Mouse (Mus musculus): ENCODE data around the gene Zfp712.

Zfp712 gene

DNA sequence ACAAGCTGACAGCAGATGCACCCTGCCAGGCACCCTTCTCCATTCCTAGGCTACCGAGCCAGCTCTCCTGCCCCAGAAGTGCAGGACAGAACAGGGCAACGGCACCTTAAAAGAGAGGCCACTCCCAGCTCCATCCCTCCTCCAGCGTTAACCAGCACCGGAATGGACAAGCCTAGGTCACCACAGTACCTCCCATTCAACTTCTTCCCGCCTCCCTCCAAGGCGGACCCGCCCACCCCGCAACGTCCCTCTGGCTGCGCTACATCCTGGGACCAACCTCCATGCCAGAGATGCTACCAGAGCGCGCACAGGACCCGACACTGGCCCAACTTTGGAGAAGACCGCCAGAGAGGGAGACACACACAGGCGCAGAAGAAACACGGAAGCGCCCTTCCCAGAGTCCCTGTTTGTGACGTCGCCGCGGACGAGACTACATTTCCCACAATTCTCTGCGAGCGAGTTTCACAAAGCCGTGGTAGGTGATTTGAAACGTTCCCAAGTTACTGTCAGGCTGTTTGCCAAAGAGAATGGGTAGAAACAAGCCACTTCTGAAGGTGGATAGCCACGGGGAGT is at the start of gene Zfp712:
Zfp712 (minus strand) TSS at position 385 of the 573 bp plus-strand sequence.
- peak; percentile 94 for DNase-seq

DNA sequence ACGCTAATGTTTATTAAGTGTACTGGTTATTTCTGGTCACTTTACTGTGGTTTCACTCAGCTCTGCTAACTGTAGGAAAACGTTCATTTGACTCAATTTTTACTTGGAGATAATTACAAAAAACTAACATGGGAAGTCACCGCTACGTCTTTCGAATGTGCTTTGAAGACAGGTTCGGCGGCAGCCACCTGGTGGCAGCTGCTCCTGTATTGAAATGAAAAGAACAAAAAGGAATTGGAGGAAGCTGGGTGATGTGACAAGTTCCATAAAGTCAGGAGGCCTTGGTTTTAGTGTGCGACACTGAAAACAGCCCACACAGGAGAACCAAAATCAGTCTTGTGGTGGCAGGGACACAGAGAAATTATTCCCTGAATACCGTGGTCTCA is 47.8 kb upstream of the Zfp712 start:
- DNase-seq: no peak

DNA sequence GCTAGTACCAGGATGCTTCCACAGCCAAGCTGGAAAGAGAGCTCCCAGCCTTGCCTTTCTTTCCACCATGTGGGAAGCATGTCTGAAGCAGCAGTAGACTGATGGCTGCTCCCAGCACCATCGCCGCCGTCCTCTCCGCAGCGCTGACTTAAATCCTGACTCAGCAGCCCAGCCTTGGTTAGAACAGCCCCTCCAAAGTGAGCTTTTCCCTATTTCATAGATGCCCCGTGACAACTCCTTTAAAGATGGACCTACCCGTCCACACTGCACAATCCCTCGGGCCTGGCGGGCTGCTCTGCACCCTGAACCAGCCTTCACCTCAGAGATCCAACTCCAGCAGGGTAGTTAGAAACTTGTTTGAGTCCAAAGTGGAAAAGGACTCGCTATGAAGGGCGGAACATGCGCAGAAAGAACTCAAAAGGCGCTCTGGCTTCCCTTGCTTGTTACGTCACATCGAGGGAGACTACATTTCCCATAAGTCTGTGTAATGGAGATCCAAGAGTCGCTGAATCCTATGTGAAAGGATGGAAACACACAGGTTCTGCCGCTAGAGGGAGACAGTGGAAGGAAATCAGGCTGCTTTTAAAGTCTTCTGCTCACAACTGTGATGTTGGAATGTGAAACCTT is 47.3 kb upstream of the Zfp712 start, which contains the start of gene Gm28557:
Gm28557 (minus strand) TSS at position 411 of the 627 bp plus-strand sequence.
- DNase-seq: peak; percentile 94

DNA sequence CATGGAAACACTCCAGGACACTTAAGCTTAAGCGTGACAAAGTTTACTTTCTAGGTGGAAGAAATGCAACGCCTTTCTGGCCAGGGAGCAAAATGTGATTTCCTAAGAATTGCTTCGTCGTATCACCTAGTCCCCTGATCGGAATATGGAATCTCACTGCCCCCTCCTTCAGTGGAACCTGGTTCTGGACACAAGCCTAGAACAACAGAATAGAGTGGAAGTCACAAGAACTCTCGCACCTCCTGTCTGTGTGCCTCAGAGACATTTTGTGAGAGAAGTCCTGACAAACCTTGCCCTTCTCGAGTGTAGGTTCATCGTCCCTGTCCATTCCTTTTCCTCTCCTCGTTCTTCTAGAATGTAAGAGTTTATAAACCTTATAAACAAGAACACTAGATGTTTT is 46.7 kb upstream of the Zfp712 start:
- peak; percentile 20 for DNase-seq

DNA sequence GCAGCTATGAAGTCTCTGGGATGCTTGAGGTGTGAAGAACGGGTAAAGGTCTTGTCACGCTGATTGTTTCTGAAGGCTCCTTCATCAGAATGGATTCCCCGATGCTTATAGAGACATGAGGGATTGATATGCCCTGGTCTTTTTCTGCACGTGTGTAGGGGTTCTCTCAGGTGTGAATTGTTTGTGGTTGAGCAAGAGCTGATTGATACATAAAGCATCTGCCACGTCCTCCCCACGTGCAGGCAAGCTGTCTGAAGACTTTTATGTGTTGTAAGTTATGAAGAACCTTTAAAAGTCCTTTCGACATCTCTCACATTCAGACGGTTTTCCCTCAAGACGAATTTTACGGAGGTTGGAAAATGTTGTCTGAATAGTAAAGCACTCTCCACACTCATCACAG is 36.9 kb upstream of the Zfp712 start, which contains the start of gene Zfp708:
Zfp708 (minus strand) TSS at position 101 of the 400 bp plus-strand sequence.
- DNase-seq: no peak

DNA sequence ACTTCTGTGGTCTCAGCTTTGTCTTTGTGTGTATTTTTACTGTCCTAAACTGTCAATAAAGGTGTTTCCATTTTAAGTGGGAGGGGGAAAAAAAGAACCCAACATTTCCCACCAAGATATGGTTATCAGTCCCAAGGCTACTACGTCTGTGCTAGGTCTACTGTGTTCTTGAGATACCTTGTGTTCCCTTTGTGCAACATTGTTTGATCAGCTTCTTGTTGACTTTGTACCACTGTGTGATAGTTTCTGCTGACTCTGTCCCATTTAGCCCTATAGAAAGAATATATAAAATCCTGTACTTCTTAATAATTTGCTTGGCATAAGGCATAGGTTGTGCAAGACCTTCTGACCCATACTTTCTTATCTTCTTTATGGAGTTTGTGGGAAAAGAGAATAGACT is 29.2 kb upstream of the Zfp712 start:
- DNase-seq: no peak

DNA sequence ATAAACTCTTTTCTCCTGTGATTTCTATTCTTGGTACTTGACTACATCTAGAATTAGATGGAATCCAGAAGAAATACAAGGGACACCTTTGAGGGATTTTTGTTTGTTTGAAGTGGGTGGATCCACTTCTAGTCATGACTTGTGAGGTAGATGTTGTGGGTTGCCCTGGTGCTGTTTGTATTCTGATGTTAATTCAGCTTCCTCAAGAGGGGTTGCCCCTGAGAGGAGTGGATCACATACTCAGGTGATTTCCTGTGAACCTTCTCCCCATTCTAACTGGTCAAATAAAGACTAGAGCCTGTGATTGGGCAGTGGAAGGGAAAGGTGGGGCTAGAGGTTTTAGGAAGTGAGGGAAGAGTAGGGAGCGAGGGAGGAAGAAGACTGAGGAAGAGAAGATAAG is 21.0 kb upstream of the Zfp712 start:
- peak; percentile 10 for DNase-seq

DNA sequence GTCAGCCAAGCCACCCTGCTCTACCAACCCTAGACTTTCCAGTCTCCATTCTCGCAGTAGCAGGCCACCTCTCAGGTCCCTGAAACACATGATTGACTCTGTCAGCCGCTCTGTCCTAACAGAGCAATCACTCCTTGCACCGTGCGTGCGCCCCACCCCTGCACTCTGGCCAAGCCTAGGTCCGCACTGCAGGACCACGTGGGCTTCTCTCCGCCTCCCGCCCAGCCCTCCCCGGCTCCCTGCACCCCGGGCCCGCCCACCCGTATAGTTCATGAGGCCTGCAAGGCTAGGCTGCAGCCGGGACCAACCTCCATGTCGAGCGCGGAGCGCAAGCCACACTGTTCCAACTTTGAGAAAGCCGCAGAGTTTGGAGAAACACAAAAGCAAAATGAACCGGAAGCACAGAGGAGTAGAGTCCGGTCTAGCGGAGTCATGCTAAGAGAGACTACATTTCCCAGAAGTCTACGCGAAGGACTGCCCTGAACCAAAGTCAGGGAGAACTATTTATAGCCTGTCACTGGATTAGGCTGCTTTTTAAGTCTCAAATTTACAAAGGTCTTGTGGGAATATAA is 20.3 kb upstream of the Zfp712 start:
- DNase-seq: peak; percentile 76

DNA sequence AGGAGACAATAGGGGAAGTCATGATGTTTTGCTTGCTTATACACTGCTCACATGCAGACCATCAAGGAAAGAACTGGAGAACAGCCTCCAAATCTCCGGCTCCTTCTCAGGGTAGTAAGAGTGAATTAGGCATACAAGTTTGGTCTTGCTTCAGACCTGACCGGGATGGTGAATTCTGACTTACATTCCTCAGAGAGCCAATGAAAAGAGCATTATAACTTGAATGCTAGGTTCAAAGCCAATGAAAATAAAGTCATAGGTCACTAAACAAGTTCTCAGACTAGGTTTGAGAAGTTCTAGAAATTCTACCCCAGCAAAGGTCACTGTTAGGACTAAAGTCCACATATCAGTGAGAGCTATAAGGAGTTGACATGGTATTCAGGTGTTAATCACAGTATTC is 16.3 kb upstream of the Zfp712 start:
- no peak for DNase-seq

DNA sequence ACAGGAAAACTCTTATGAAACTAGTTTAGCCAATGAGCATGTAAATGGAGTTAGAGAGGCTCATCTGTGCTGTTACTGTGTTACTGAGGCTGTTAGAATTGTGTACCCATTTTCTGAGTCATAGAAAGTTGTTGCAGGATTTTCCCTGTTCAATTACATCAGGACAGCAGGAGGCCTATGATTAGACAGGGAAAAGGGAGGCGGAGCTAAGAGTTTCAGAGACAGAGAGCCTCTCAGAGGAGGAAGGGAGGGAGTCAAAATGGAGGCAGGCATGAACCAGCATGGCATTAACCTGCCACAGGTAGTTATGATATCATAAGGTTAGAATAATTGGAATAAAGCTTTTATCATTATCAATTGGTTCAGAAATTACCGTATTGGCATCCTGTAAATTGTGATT is 11.8 kb upstream of the Zfp712 start:
- no peak for DNase-seq

DNA sequence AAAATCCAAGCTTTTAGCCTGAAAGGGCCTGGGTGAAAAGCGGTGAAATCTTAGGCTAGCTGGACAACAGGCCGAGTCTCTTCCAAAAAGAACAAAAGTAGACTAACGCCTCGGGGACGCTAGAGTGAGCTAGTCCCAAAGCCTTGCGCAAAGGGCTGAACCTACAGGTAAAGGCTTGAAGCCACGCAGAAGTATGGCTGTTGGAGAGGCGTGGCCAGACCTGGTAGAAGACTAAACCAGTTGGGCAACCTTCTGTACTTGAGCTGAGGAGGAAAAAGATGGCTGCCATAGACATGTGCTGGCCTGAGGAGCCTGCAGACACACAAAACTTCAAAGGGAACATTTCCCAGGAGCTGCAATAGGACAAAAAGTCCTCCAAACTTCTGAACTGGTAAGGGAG is 4.4 kb upstream of the Zfp712 start:
- no peak for DNase-seq

DNA sequence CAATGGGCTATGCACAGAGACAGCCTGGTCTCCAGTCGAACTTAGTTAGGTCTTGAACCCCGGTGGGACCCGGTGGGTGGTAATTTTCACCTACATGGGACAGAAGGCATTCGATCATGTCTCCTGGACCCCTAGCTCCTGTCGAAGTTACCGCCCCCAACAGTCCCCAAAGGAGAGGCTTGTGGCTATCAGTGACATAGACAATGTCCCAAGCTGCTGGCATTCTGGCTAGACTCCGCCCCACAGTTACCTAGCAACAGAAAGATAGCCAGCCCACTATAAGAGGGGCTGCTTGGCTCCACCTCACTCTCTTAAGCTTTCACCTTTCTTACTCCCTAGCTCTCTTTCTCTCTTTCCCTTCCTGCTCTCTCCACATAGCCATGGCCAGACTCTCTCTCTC is 1.5 kb upstream of the Zfp712 start:
- peak; percentile 28 for DNase-seq

DNA sequence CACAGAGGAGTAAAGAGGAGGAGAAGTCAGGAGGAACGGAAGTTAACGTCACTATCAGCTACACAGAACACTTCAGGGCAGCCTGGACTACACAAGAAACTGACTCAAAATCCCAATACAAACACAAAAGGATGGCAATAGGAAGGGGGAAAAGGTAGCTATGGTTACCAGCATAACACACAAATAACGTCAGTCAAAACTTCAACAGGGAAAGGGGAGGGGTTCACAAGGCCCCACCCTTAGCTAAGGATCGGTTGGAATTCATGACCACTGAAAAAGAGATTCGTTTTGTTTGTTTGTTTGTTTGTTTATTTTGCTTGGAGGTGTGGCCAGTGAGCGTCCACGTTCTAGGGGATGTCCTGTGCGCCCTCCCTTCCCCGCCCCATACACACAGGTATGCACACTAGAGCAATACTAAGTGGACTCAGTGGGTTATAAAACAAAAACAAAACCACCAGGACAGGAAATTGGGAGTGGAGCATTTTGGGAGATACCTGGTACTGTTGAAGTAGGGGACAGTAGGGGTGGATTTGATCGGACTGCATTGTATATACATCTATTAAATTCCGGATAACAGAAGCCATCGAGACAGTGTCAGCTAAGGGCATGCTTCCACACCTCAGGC is 697 bp downstream of the Zfp712 start:
- no peak for DNase-seq
